In genomic region chr13:72961291-72961690, GRCm38 (mm10) we compare ENCODE assay signal across 27 mouse cellular contexts.
"Had no signal": no experiment of that assay in that cellular context is flagged by ENCODE, and none has a peak within 500 bp of the region (broad histone marks: within the 10 kb centered on the region; RNA-seq: fewer than 3 reads in every experiment).

No protein-coding gene starts in this region.

- H3K4me1 ChIP-seq: embryonic facial prominence, embryonic 12.5 days; embryonic facial prominence, embryonic 13.5 days; embryonic facial prominence, embryonic 15.5 days had no signal

- H3K4me2 ChIP-seq: embryonic facial prominence, embryonic 12.5 days; embryonic facial prominence, embryonic 13.5 days; embryonic facial prominence, embryonic 15.5 days; forebrain, embryonic 12.5 days; forebrain, embryonic 13.5 days; forebrain, embryonic 15.5 days had no signal

- ATAC-seq: forebrain, embryonic 13.5 days; forebrain, embryonic 14.5 days; forebrain, embryonic 15.5 days; forebrain, embryonic 16.5 days; forebrain, postnatal 0 days had no signal

- H3K9me3 ChIP-seq: embryonic facial prominence, embryonic 10.5 days; embryonic facial prominence, embryonic 12.5 days; embryonic facial prominence, embryonic 13.5 days; embryonic facial prominence, embryonic 15.5 days; forebrain, embryonic 10.5 days; forebrain, embryonic 12.5 days; forebrain, embryonic 13.5 days; forebrain, embryonic 15.5 days had no signal

- H3K36me3 ChIP-seq: embryonic facial prominence, embryonic 10.5 days; embryonic facial prominence, embryonic 12.5 days; embryonic facial prominence, embryonic 13.5 days; embryonic facial prominence, embryonic 15.5 days; forebrain, embryonic 10.5 days; forebrain, embryonic 12.5 days; forebrain, embryonic 15.5 days had no signal

- DNase-seq: cerebellum, adult 2 months; cerebellum, adult 8-10 months; cerebellum, adult 9-10 months; cerebellum, adult 9-11 months; cerebellum, postnatal 14 days; cerebellum, postnatal 25 days; cerebellum, postnatal 36 days; embryo, embryonic 11 days; forebrain, postnatal 0 days; gastrocnemius, adult 2 months; gastrocnemius, postnatal 10 days; gastrocnemius, postnatal 14 days; gastrocnemius, postnatal 25 days; gastrocnemius, postnatal 36 days; heart, adult 18-20 months; heart, adult 2 months had no signal

- H3K27me3 ChIP-seq: embryonic facial prominence, embryonic 12.5 days; forebrain, embryonic 15.5 days had no signal

- H3K27ac ChIP-seq: embryonic facial prominence, embryonic 10.5 days; embryonic facial prominence, embryonic 12.5 days; embryonic facial prominence, embryonic 13.5 days; embryonic facial prominence, embryonic 15.5 days; forebrain, embryonic 10.5 days; forebrain, embryonic 12.5 days; forebrain, embryonic 13.5 days; forebrain, embryonic 15.5 days; gastrocnemius, adult 2 months; heart, adult 2 months had no signal

- H3K4me3 ChIP-seq: embryonic facial prominence, embryonic 10.5 days; embryonic facial prominence, embryonic 12.5 days; embryonic facial prominence, embryonic 13.5 days; embryonic facial prominence, embryonic 15.5 days; erythroblast, embryonic 14.5 days; forebrain, embryonic 10.5 days; forebrain, embryonic 12.5 days; forebrain, embryonic 13.5 days; forebrain, embryonic 15.5 days; gastrocnemius, adult 2 months; heart, adult 2 months had no signal

- H3K9ac ChIP-seq: embryonic facial prominence, embryonic 12.5 days; embryonic facial prominence, embryonic 13.5 days; embryonic facial prominence, embryonic 15.5 days; forebrain, embryonic 12.5 days; forebrain, embryonic 13.5 days; forebrain, embryonic 15.5 days; forebrain, postnatal 0 days had no signal
